Mouse (Mus musculus): ENCODE results near the gene Rmnd5a.

Rmnd5a gene

GRCm38 (mm10) chr6:71369416-71369815, 71.0 kb downstream of the Rmnd5a start:
- Histone ChIP-seq H3K36me3 (ENCODE audit: control insufficient read depth, insufficient read depth, low read length, poor library complexity, severe bottlenecking) (no peaks in the 10 kb centered on the region), H3K27me3 (ENCODE audit: control insufficient read depth, insufficient read depth, low read length, poor library complexity, severe bottlenecking) (no peaks in the 10 kb centered on the region)
- no peak for DNase-seq (ENCODE audit: low read depth, low spot score)

GRCm38 (mm10) chr6:71363995-71364394, 76.4 kb downstream of the Rmnd5a start:
- no peaks in the 10 kb centered on the region; the same call in 1 of the 2 replicates for H3K27me3 ChIP-seq (ENCODE audit: control insufficient read depth, insufficient read depth, low read length, poor library complexity, severe bottlenecking)
- no peaks in the 10 kb centered on the region for H3K36me3 ChIP-seq (ENCODE audit: control insufficient read depth, insufficient read depth, low read length, poor library complexity, severe bottlenecking)
- DNase-seq (ENCODE audit: low read depth, low spot score), result no peak

- Histone ChIP-seq H3K36me3 (ENCODE audit: control insufficient read depth, insufficient read depth, low read length, poor library complexity, severe bottlenecking) (no peaks in the 10 kb centered on the region), H3K27me3 (ENCODE audit: control insufficient read depth, insufficient read depth, low read length, poor library complexity, severe bottlenecking) (no peaks in the 10 kb centered on the region; the same call in 1 of the 2 replicates)
- no peak for DNase-seq (ENCODE audit: low read depth, low spot score)
Measured at GRCm38 (mm10) chr6:71361156-71361670, 79.2 kb downstream of the Rmnd5a start.

GRCm38 (mm10) chr6:71360751-71361150, 79.7 kb downstream of the Rmnd5a start:
- Histone ChIP-seq H3K27me3 (ENCODE audit: control insufficient read depth, insufficient read depth, low read length, poor library complexity, severe bottlenecking) (no peaks in the 10 kb centered on the region; the same call in 1 of the 2 replicates), H3K36me3 (ENCODE audit: control insufficient read depth, insufficient read depth, low read length, poor library complexity, severe bottlenecking) (no peaks in the 10 kb centered on the region)
- no peak for DNase-seq (ENCODE audit: low read depth, low spot score)

- no peaks in the 10 kb centered on the region; the same call in 1 of the 2 replicates for H3K27me3 ChIP-seq (ENCODE audit: control insufficient read depth, insufficient read depth, low read length, poor library complexity, severe bottlenecking)
- no peaks in the 10 kb centered on the region for H3K36me3 ChIP-seq (ENCODE audit: control insufficient read depth, insufficient read depth, low read length, poor library complexity, severe bottlenecking)
- no peak for DNase-seq (ENCODE audit: low read depth, low spot score)
Measured at GRCm38 (mm10) chr6:71360221-71360620, 80.2 kb downstream of the Rmnd5a start.

- no peak for DNase-seq (ENCODE audit: low read depth, low spot score)
- no peaks in the 10 kb centered on the region; the same call in 1 of the 2 replicates for H3K27me3 ChIP-seq (ENCODE audit: control insufficient read depth, insufficient read depth, low read length, poor library complexity, severe bottlenecking)
Measured at GRCm38 (mm10) chr6:71357493-71357892, 82.9 kb downstream of the Rmnd5a start.

GRCm38 (mm10) chr6:71353722-71354121, 86.7 kb downstream of the Rmnd5a start:
- no peaks in the 10 kb centered on the region for H3K27me3 ChIP-seq (ENCODE audit: control insufficient read depth, insufficient read depth, low read length, poor library complexity, severe bottlenecking)
- no peaks in the 10 kb centered on the region for H3K36me3 ChIP-seq (ENCODE audit: control insufficient read depth, insufficient read depth, low read length, poor library complexity, severe bottlenecking)
- DNase-seq (ENCODE audit: low read depth, low spot score), result no peak

More at GRCm38 (mm10) chr6:71357493-71357892, 82.9 kb downstream of the Rmnd5a start:
- H3K36me3 ChIP-seq (ENCODE audit: control insufficient read depth, insufficient read depth, low read length, poor library complexity, severe bottlenecking), result no peaks in the 10 kb centered on the region

DNA sequence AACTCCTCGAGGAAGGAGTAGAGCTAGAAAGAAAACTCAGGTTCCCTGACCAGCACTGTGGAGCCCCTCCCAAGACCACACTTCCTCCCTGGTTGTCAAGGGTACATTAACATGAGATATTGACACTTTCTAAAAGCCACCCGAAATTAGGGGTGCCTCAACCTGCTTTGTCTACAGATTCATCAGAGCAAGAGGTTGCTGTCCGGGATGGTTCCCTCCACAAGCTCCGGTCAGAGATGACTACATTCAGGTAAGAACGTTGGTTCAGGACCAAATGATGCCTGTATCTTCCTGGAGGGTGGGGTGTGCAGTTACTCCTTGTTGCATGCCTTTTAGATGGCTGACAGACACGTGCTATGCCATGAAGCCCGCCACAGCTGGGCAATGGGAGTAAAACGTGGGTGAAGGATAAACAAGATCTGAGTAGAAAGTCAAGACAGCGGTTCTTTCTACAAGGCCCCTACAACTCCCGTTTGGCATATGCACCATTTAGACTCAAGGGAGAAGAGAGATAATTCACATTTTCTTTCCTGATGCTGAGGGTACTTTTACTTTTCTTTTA, 87.5 kb downstream of the Rmnd5a start:
- no peaks in the 10 kb centered on the region for H3K27me3 ChIP-seq (ENCODE audit: control insufficient read depth, insufficient read depth, low read length, poor library complexity, severe bottlenecking)

DNA sequence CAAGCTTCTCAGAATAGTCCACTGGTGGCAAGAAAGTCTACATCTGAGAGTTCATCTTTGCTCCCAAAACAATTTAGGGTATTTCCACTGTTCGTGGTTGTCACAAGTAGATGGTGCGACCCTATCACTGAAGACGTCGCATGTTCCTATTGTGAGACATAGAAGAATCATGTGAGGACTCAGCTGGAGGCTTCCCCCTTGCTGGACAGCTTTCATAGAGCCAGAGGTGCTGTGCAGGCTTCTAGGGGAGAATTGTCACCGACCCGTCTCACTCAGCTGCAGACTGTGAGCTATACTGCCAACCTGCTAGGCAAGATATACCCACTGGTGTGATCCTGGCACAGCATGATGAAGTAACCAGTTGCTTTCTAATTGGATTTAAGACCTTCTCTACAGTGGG, 88.2 kb downstream of the Rmnd5a start:
- no peak for DNase-seq (ENCODE audit: low read depth, low spot score)
- H3K36me3 ChIP-seq (ENCODE audit: control insufficient read depth, insufficient read depth, low read length, poor library complexity, severe bottlenecking), result no peaks in the 10 kb centered on the region
- H3K27me3 ChIP-seq (ENCODE audit: control insufficient read depth, insufficient read depth, low read length, poor library complexity, severe bottlenecking), result no peaks in the 10 kb centered on the region

More for the DNA sequence above, 87.5 kb downstream of the Rmnd5a start:
- no peaks in the 10 kb centered on the region for H3K36me3 ChIP-seq (ENCODE audit: control insufficient read depth, insufficient read depth, low read length, poor library complexity, severe bottlenecking)
- DNase-seq (ENCODE audit: low read depth, low spot score), result no peak

- Histone ChIP-seq H3K36me3 (ENCODE audit: control insufficient read depth, insufficient read depth, low read length, poor library complexity, severe bottlenecking) (no peaks in the 10 kb centered on the region), H3K27me3 (ENCODE audit: control insufficient read depth, insufficient read depth, low read length, poor library complexity, severe bottlenecking) (no peaks in the 10 kb centered on the region)
- DNase-seq (ENCODE audit: low read depth, low spot score), result no peak
Measured at GRCm38 (mm10) chr6:71351201-71351600, 89.2 kb downstream of the Rmnd5a start.

DNA sequence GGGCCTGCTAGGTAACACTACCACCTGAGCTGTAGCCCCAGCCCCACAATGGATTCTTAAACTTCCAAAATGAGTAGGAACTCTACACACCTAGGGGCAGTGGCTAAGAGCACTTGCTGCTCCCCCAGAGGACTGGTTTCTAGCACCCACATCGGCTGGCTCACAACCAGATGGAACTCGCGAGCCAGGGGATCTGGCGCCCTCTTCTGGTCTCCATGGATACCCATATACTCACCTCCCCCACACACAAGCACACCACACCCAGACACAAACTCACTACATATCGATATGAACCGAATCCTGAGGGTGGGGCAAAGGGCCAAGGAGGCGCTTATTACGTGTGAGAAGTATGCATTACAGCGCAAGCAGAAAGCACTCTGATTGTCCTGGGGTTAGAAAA, 92.4 kb downstream of the Rmnd5a start:
- no peaks in the 10 kb centered on the region for H3K36me3 ChIP-seq (ENCODE audit: control insufficient read depth, insufficient read depth, low read length, poor library complexity, severe bottlenecking)
- H3K27me3 ChIP-seq (ENCODE audit: control insufficient read depth, insufficient read depth, low read length, poor library complexity, severe bottlenecking), result no peaks in the 10 kb centered on the region
- DNase-seq (ENCODE audit: low read depth, low spot score), result no peak

- no peak for DNase-seq (ENCODE audit: low read depth, low spot score)
- Histone ChIP-seq H3K27me3 (ENCODE audit: control insufficient read depth, insufficient read depth, low read length, poor library complexity, severe bottlenecking) (no peaks in the 10 kb centered on the region), H3K36me3 (ENCODE audit: control insufficient read depth, insufficient read depth, low read length, poor library complexity, severe bottlenecking) (no peaks in the 10 kb centered on the region)
Measured at GRCm38 (mm10) chr6:71341179-71341578, 99.3 kb downstream of the Rmnd5a start.

GRCm38 (mm10) chr6:71339351-71339750, 101.1 kb downstream of the Rmnd5a start:
- no peaks in the 10 kb centered on the region for H3K27me3 ChIP-seq (ENCODE audit: control insufficient read depth, insufficient read depth, low read length, poor library complexity, severe bottlenecking)
- DNase-seq (ENCODE audit: low read depth, low spot score), result no peak
- H3K36me3 ChIP-seq (ENCODE audit: control insufficient read depth, insufficient read depth, low read length, poor library complexity, severe bottlenecking), result no peaks in the 10 kb centered on the region

GRCm38 (mm10) chr6:71338941-71339340, 101.5 kb downstream of the Rmnd5a start:
- H3K36me3 ChIP-seq (ENCODE audit: control insufficient read depth, insufficient read depth, low read length, poor library complexity, severe bottlenecking), result no peaks in the 10 kb centered on the region
- no peaks in the 10 kb centered on the region for H3K27me3 ChIP-seq (ENCODE audit: control insufficient read depth, insufficient read depth, low read length, poor library complexity, severe bottlenecking)
- DNase-seq (ENCODE audit: low read depth, low spot score), result no peak

All from splenic B cell, adult 2 months (primary cell).